Mouse (Mus musculus): ENCODE results near the gene Dcp1a.
"Not testable (repeated sequence)": the region's sequence is repeated elsewhere in the genome, so short reads cannot be mapped to it uniquely, and the experiment has no call there.

Gene Dcp1a

GRCm38 (mm10) chr14:30515931-30516723 is 36.8 kb downstream of the Dcp1a start:
- no peak for DNase-seq (ENCODE audit: extremely low read depth, insufficient read length, low spot score)

GRCm38 (mm10) chr14:30519323-30519722 is 40.0 kb downstream of the Dcp1a start:
- no peak for DNase-seq (ENCODE audit: extremely low read depth, insufficient read length, low spot score)

GRCm38 (mm10) chr14:30523356-30523755 is 44.0 kb downstream of the Dcp1a start:
- no peak for DNase-seq (ENCODE audit: extremely low read depth, insufficient read length, low spot score)

GRCm38 (mm10) chr14:30528392-30528791 is 49.1 kb downstream of the Dcp1a start:
- no peak for DNase-seq (ENCODE audit: extremely low read depth, insufficient read length, low spot score)

GRCm38 (mm10) chr14:30528961-30529360 is 49.6 kb downstream of the Dcp1a start:
- no peak for DNase-seq (ENCODE audit: extremely low read depth, insufficient read length, low spot score)

- no peak for DNase-seq (ENCODE audit: extremely low read depth, insufficient read length, low spot score)
Measured at GRCm38 (mm10) chr14:30529454-30529853, 50.1 kb downstream of the Dcp1a start.

GRCm38 (mm10) chr14:30530726-30531269 is 51.5 kb downstream of the Dcp1a start:
- DNase-seq (ENCODE audit: extremely low read depth, insufficient read length, low spot score) = no peak

GRCm38 (mm10) chr14:30531431-30531830 is 52.1 kb downstream of the Dcp1a start:
- DNase-seq (ENCODE audit: extremely low read depth, insufficient read length, low spot score) = no peak

GRCm38 (mm10) chr14:30531896-30532295 is 52.6 kb downstream of the Dcp1a start:
- no peak for DNase-seq (ENCODE audit: extremely low read depth, insufficient read length, low spot score)

GRCm38 (mm10) chr14:30533780-30534450 is 54.6 kb downstream of the Dcp1a start:
- no peak for DNase-seq (ENCODE audit: extremely low read depth, insufficient read length, low spot score)

- peak; percentile 87 for DNase-seq (ENCODE audit: extremely low read depth, insufficient read length, low spot score)
Measured at GRCm38 (mm10) chr14:30541541-30541940, 62.2 kb downstream of the Dcp1a start.

- not testable (repeated sequence) for DNase-seq (ENCODE audit: extremely low read depth, insufficient read length, low spot score)
Measured at GRCm38 (mm10) chr14:30543331-30543730, 64.0 kb downstream of the Dcp1a start.

- DNase-seq (ENCODE audit: extremely low read depth, insufficient read length, low spot score) = peak; percentile 87
Measured at GRCm38 (mm10) chr14:30548131-30548720, 68.9 kb downstream of the Dcp1a start, which contains the start of gene Tkt. Tkt (plus strand) TSS chr14:30548359.

GRCm38 (mm10) chr14:30548965-30549776 is 69.8 kb downstream of the Dcp1a start:
- peak; percentile 95 for DNase-seq (ENCODE audit: extremely low read depth, insufficient read length, low spot score)

- peak; percentile 40 for DNase-seq (ENCODE audit: extremely low read depth, insufficient read length, low spot score)
Measured at GRCm38 (mm10) chr14:30549777-30550149, 70.4 kb downstream of the Dcp1a start.

GRCm38 (mm10) chr14:30550232-30551070 is 71.1 kb downstream of the Dcp1a start:
- no peak for DNase-seq (ENCODE audit: extremely low read depth, insufficient read length, low spot score)

GRCm38 (mm10) chr14:30551509-30551908 is 72.2 kb downstream of the Dcp1a start:
- DNase-seq (ENCODE audit: extremely low read depth, insufficient read length, low spot score) = no peak

GRCm38 (mm10) chr14:30551981-30552380 is 72.6 kb downstream of the Dcp1a start:
- DNase-seq (ENCODE audit: extremely low read depth, insufficient read length, low spot score) = no peak

GRCm38 (mm10) chr14:30553185-30553584 is 73.8 kb downstream of the Dcp1a start:
- DNase-seq (ENCODE audit: extremely low read depth, insufficient read length, low spot score) = no peak

- no peak for DNase-seq (ENCODE audit: extremely low read depth, insufficient read length, low spot score)
Measured at GRCm38 (mm10) chr14:30556651-30557050, 77.3 kb downstream of the Dcp1a start.
